Mouse (Mus musculus) intestine, embryonic 16.5 days (tissue): ENCODE data around the gene Fcer2a. TPM values are rescaled to one million over a fixed set of nuclear protein-coding genes. Genes with fewer than 3 reads are reported as not detected.

ENCODE experiments used
- ATAC-seq: fragments of 200-750 bp; cut with Nextera tagmentation; 2 replicates; pipeline ENCODE4 v1.8.0; 2017; ENCODE audit warnings: moderate TSS enrichment, moderate library complexity
- H3K27ac ChIP-seq: fragments of 300-500 bp; sonication (generic); 2 replicates; pipeline ENCODE4 v1.5.1; 2014; ENCODE audit warnings: mild to moderate bottlenecking, low read length
- H3K27me3 ChIP-seq: fragments of 300-500 bp; sonication (generic); replicated peaks from 2 replicates; pipeline ENCODE4 v1.6.1; 2014; ENCODE audit warnings: low read length, control low read depth, mixed read lengths; ENCODE audit not compliant: control insufficient read depth, insufficient read depth
- H3K36me3 ChIP-seq: fragments of 300-500 bp; sonication (generic); 2 replicates; pipeline ENCODE4 v1.6.1; 2014; ENCODE audit warnings: low read length, control low read depth; ENCODE audit not compliant: control insufficient read depth, insufficient read depth
- H3K4me1 ChIP-seq: fragments of 300-500 bp; sonication (generic); 2 replicates; pipeline ENCODE4 v1.6.1; 2014; ENCODE audit warnings: low read length, control low read depth, mixed read lengths; ENCODE audit not compliant: control insufficient read depth, insufficient read depth
- H3K4me2 ChIP-seq: fragments of 300-500 bp; sonication (generic); 2 replicates; pipeline ENCODE4 v1.6.1; 2014; ENCODE audit warnings: low read depth, low read length, control low read depth
- H3K4me3 ChIP-seq: fragments of 300-500 bp; sonication (generic); 2 replicates; pipeline ENCODE4 v1.5.1; 2014; ENCODE audit warnings: mild to moderate bottlenecking, low read length
- H3K9ac ChIP-seq: fragments of 300-500 bp; sonication (generic); 2 replicates; pipeline ENCODE4 v1.6.1; 2014; ENCODE audit warnings: low read depth, low read length
- H3K9me3 ChIP-seq: fragments of 300-500 bp; sonication (generic); 2 replicates; pipeline ENCODE4 v1.6.1; 2016; ENCODE audit warnings: low read length, control low read depth; ENCODE audit not compliant: control insufficient read depth
- WGBS: fragments of 180-500 bp; shearing (Covaris S2); extraction: QIAGEN DNeasy Blood & Tissue Kit; methylation state at CpG from one replicate; pipeline ENCODE4 v1.1.7; 2014; 5-methylcytosine and 5-hydroxymethylcytosine counted together
- polyA plus RNA-seq: library from polyadenylated mRNA; unstranded; fragments of >200 nt; fragmentation: Nextera tagmentation; extraction: Ambion mirVana; gene quantifications from 2 replicates; pipeline ENCODE4 v1.2.1, GENCODE M21; 2015

The Fcer2a gene
- polyA plus RNA-seq, 1 experiment from 2014 or later = 0.06 TPM

- Histone ChIP-seq H3K27ac (no peak overlapping the region), H3K9ac (no peak overlapping the region), H3K4me1 (peaks cover 11% of the 10 kb centered on the region), H3K27me3 (no peaks in the 10 kb centered on the region), H3K36me3 (peaks cover 18% of the 10 kb centered on the region), H3K4me3 (no peak overlapping the region), H3K9me3 (no peaks in the 10 kb centered on the region), H3K4me2 (no peak overlapping the region)
- WGBS = 95% methylated on average over 23 of the region's 23 CpGs
- no peak for ATAC-seq
These were observed 14.7 kb downstream of the Fcer2a start for GRCm38 (mm10) chr8:3679236-3679635.

GRCm38 (mm10) chr8:3678831-3679230 lies 15.1 kb downstream of the Fcer2a start:
- Histone ChIP-seq H3K36me3 (peaks cover 18% of the 10 kb centered on the region), H3K9me3 (no peaks in the 10 kb centered on the region), H3K9ac (no peak overlapping the region), H3K27me3 (no peaks in the 10 kb centered on the region), H3K27ac (no peak overlapping the region), H3K4me1 (peaks cover 11% of the 10 kb centered on the region), H3K4me3 (no peak overlapping the region), H3K4me2 (no peak overlapping the region)
- WGBS = 96% methylated on average over 23 of the region's 23 CpGs
- no peak for ATAC-seq

- peak overlapping the region; percentile 80 for H3K4me2 ChIP-seq
- H3K27ac ChIP-seq = peak overlapping the region; percentile 97
- H3K27me3 ChIP-seq = no peaks in the 10 kb centered on the region
- 2% methylated on average over 15 of the region's 15 CpGs for WGBS
- peak overlapping the region; percentile 70 for H3K4me3 ChIP-seq
- H3K9ac ChIP-seq = peak overlapping the region; percentile 86
- H3K36me3 ChIP-seq = peaks cover 18% of the 10 kb centered on the region
- H3K4me1 ChIP-seq = peaks cover 11% of the 10 kb centered on the region
- ATAC-seq = peak; percentile 20
- H3K9me3 ChIP-seq = no peaks in the 10 kb centered on the region
These were observed 16.9 kb downstream of the Fcer2a start for GRCm38 (mm10) chr8:3676993-3677579.

- H3K27ac ChIP-seq = peak within 1 kb of the TSS; percentile 97
- H3K9me3 ChIP-seq = no peaks in the 10 kb centered on the region
- H3K9ac ChIP-seq = peak within 1 kb of the TSS; percentile 86
- peak within 1 kb of the TSS; percentile 70 for H3K4me3 ChIP-seq
- no peaks in the 10 kb centered on the region for H3K27me3 ChIP-seq
- WGBS = 1% methylated on average over 60 of the region's 61 CpGs
- peaks cover 11% of the 10 kb centered on the region for H3K4me1 ChIP-seq
- H3K4me2 ChIP-seq = peak within 1 kb of the TSS; percentile 80
- peaks cover 16% of the 10 kb centered on the region for H3K36me3 ChIP-seq
- peak; percentile 90 for ATAC-seq
These were observed 17.6 kb downstream of the Fcer2a start, which contains the start of gene Trappc5 for GRCm38 (mm10) chr8:3676131-3676992. Gene Trappc5 (plus strand): TSS chr8:3676299.

GRCm38 (mm10) chr8:3674671-3675070 lies 19.3 kb downstream of the Fcer2a start:
- 52% methylated on average over 3 of the region's 3 CpGs for WGBS

GRCm38 (mm10) chr8:3671980-3672491 lies 21.9 kb downstream of the Fcer2a start, which contains the start of gene Fcor:
Gene Fcor (minus strand): TSS chr8:3672362.
- ATAC-seq = peak; percentile 83
- Histone ChIP-seq H3K9me3 (no peaks in the 10 kb centered on the region), H3K4me2 (peak within 1 kb of the TSS; percentile 71), H3K27me3 (no peaks in the 10 kb centered on the region), H3K36me3 (no peaks in the 10 kb centered on the region), H3K4me1 (peaks cover 2% of the 10 kb centered on the region; the same call in 1 of the 2 replicates), H3K4me3 (peak within 1 kb of the TSS; percentile 60), H3K9ac (peak within 1 kb of the TSS; percentile 67), H3K27ac (peak within 1 kb of the TSS; percentile 50; the same call in 1 of the 2 replicates)
- 0% methylated on average over 23 of the region's 23 CpGs for WGBS

More at GRCm38 (mm10) chr8:3674671-3675070, 19.3 kb downstream of the Fcer2a start:
- Histone ChIP-seq H3K9ac (no peak overlapping the region), H3K36me3 (peaks cover 10% of the 10 kb centered on the region), H3K27me3 (no peaks in the 10 kb centered on the region), H3K4me3 (no peak overlapping the region), H3K4me1 (peaks cover 11% of the 10 kb centered on the region), H3K4me2 (no peak overlapping the region), H3K9me3 (no peaks in the 10 kb centered on the region), H3K27ac (no peak overlapping the region)
- ATAC-seq = no peak

GRCm38 (mm10) chr8:3670388-3670787 lies 23.6 kb downstream of the Fcer2a start:
- no peaks in the 10 kb centered on the region for H3K9me3 ChIP-seq
- 77% methylated on average over 2 of the region's 2 CpGs for WGBS
- no peak for ATAC-seq

GRCm38 (mm10) chr8:3665507-3665906 lies 28.5 kb downstream of the Fcer2a start, which contains the start of gene Mcemp1:
Gene Mcemp1 (plus strand): TSS chr8:3665754.
- no peak within 1 kb of the TSS for H3K9ac ChIP-seq
- H3K4me3 ChIP-seq = no peak within 1 kb of the TSS
- H3K9me3 ChIP-seq = no peaks in the 10 kb centered on the region
- H3K27me3 ChIP-seq = no peaks in the 10 kb centered on the region
- WGBS = 74% methylated on average over 6 of the region's 6 CpGs
- H3K36me3 ChIP-seq = no peaks in the 10 kb centered on the region
- ATAC-seq = no peak
- no peaks in the 10 kb centered on the region for H3K4me1 ChIP-seq
- no peak within 1 kb of the TSS for H3K27ac ChIP-seq
- H3K4me2 ChIP-seq = no peak within 1 kb of the TSS

More at GRCm38 (mm10) chr8:3670388-3670787, 23.6 kb downstream of the Fcer2a start:
- Histone ChIP-seq H3K27ac (no peak overlapping the region), H3K27me3 (no peaks in the 10 kb centered on the region), H3K4me3 (no peak overlapping the region), H3K4me1 (no peaks in the 10 kb centered on the region), H3K9ac (no peak overlapping the region), H3K36me3 (no peaks in the 10 kb centered on the region), H3K4me2 (no peak overlapping the region)

- H3K27ac ChIP-seq = no peak overlapping the region
- H3K4me3 ChIP-seq = no peak overlapping the region
- no peak overlapping the region for H3K4me2 ChIP-seq
- no peaks in the 10 kb centered on the region for H3K27me3 ChIP-seq
- H3K9ac ChIP-seq = no peak overlapping the region
- no peaks in the 10 kb centered on the region for H3K9me3 ChIP-seq
- no peak for ATAC-seq
- no peaks in the 10 kb centered on the region for H3K4me1 ChIP-seq
- no peaks in the 10 kb centered on the region for H3K36me3 ChIP-seq
- 55% methylated on average over 5 of the region's 5 CpGs for WGBS
These were observed 29.6 kb downstream of the Fcer2a start for GRCm38 (mm10) chr8:3664405-3664804.
